Mouse (Mus musculus): ENCODE results near the gene Bdp1.

The Bdp1 gene

DNA sequence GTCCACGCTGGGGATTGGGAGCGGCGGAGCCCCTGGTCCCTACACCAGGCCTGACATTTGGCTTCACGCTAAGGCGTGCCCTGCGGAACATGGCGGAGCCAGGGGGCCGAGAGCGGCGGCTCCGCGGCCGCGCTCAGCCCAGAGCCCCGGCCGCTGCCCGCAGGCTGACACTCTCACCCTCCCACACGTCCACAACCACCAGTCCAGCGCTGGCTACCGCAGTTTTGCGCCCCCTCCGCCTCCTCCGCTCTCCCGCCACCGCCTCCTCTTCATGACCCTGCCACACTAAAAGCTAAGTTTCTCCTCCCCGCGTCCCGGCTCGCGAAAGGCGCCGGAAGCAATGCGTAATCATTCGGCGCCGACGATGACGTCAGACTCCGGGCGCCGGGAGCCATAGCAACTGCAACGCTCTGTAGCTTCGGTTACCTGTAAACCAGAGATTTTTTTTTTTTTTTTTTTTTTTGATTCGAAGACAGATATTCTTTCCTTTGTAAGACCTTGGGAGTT, at the start of gene Bdp1:
Gene Bdp1 (minus strand): TSS at position 323 of the 507 bp plus-strand sequence.
- peak; percentile 94 for DNase-seq (ENCODE audit: low read depth, low spot score)
- Histone ChIP-seq H3K27me3 (ENCODE audit: control insufficient read depth, insufficient read depth, low read length, poor library complexity, severe bottlenecking) (no peaks in the 10 kb centered on the region), H3K36me3 (ENCODE audit: control insufficient read depth, insufficient read depth, low read length, poor library complexity, severe bottlenecking) (no peaks in the 10 kb centered on the region)

DNA sequence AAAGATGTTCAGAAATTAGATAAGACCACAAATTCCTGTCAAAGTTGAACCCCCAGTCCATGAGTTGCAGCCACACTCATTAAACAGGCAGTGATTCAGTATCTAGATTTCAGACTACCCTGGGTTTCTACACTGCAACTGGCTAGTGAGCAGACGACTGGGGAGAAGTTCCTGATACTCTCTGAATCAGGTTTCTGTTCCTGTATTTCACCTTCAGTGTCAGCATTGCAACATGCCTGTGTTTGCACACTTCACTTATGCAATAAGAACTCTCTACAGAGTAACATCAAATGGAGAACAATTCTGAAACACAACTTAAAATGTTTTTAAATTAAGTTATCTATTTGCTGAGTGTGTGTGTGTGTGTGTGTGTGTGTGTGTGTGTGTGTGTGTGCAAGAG, 48.8 kb upstream of the Bdp1 start:
- Histone ChIP-seq H3K36me3 (ENCODE audit: control insufficient read depth, insufficient read depth, low read length, poor library complexity, severe bottlenecking) (no peaks in the 10 kb centered on the region), H3K27me3 (ENCODE audit: control insufficient read depth, insufficient read depth, low read length, poor library complexity, severe bottlenecking) (no peaks in the 10 kb centered on the region)
- DNase-seq (ENCODE audit: low read depth, low spot score), result peak; percentile 36

DNA sequence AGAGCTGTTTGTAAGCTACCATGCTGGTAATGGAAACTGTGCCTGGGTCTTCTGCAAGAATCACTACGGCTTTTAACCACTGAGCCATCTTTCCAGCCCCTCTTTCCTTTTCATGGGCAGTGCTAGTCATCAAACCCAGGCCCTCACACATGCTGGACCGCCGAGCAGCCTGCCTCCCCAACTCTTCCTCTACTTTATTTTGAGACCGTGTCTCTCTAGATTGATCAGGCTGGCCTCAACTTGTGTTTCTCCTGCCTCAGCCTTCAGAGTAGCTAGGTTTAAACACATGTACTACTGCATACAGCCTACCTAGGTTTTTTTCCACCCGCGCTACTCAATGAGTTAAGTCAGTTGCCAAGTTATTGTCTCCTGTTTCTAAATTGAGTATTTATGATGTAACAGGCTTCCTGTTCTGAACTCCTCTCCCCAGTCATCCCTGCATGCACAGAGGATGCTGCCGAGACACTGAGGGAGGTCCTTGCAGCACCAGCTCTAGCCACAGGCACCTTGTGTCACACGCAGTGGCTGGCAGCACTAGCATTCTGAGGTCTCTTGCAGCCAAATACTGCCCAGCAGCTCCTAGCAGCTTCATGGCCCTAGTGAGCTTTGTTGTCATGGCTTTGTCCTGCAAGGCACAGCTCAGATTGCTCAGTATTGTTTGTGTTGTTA, 37.9 kb upstream of the Bdp1 start:
- Histone ChIP-seq H3K27me3 (ENCODE audit: control insufficient read depth, insufficient read depth, low read length, poor library complexity, severe bottlenecking) (no peaks in the 10 kb centered on the region), H3K36me3 (ENCODE audit: control insufficient read depth, insufficient read depth, low read length, poor library complexity, severe bottlenecking) (peaks cover 12% of the 10 kb centered on the region)
- no peak for DNase-seq (ENCODE audit: low read depth, low spot score)

DNA sequence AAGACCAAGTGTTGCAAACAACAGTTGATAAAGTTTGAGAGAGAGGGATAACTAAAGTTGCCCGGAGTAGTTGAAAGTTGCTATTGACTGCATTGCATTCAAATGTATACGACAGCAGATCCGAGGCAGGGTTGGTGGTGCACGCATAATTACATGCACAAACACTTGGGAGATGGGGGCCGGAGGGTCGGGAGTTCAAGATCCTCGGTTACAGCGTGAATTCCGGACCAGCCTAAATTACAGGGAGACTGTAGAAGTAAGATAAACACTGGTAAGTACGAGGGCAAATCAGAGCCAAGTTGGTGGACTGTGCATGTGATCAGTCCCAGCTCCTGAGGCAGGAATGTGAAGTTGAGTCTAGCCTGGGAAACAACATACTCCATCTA, 21.4 kb upstream of the Bdp1 start:
- no peak for DNase-seq (ENCODE audit: low read depth, low spot score)
- peaks cover 10% of the 10 kb centered on the region; the same call in 1 of the 2 replicates for H3K36me3 ChIP-seq (ENCODE audit: control insufficient read depth, insufficient read depth, low read length, poor library complexity, severe bottlenecking)

DNA sequence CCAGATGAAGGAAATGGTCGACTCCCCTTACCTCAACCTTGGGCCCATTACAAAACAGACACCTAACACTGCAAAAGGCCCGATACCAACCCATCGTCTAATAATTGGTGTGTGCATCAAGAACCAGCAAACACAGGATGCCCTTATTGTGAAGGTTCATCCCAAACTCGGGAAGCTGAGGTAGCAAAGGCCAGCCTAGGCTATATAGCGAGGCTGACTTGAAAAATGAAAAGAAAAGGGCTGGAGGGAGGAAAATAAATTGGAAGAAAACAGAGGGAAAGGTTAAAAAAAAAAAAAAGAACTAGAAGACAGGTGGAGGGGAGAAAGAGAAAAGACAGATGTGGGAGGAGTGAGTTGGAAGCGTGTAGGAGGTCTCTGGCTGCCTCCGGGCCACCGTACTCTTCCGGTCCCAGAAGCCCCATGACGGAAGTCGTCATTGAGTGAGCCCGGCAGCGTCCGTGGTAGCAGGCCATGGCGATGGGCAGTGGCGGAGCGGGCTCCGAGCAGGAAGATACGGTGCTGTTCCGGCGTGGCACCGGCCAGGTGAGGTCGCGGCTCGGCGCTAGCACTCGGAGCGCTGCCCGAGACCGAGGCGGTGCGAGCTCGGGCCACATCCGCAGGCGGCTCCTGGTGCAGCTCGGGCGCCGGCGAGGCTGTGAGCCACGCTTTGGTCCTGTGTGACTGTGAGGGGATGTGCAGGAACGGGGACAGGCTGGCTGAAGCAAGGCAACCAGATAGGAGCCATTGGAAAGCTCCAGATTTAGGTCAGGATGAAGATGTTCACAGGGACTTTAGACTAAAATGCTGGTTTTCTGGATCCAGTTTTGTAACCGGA, 20.8 kb upstream of the Bdp1 start, which contains the start of gene Smn1:
Gene Smn1 (plus strand): TSS at position 430 of the 835 bp plus-strand sequence.
- H3K36me3 ChIP-seq (ENCODE audit: control insufficient read depth, insufficient read depth, low read length, poor library complexity, severe bottlenecking), result peaks cover 10% of the 10 kb centered on the region; the same call in 1 of the 2 replicates
- no peaks in the 10 kb centered on the region for H3K27me3 ChIP-seq (ENCODE audit: control insufficient read depth, insufficient read depth, low read length, poor library complexity, severe bottlenecking)
- DNase-seq (ENCODE audit: low read depth, low spot score), result peak; percentile 93

More for the DNA sequence above, 21.4 kb upstream of the Bdp1 start:
- no peaks in the 10 kb centered on the region for H3K27me3 ChIP-seq (ENCODE audit: control insufficient read depth, insufficient read depth, low read length, poor library complexity, severe bottlenecking)

- no peak for DNase-seq (ENCODE audit: low read depth, low spot score)
- Histone ChIP-seq H3K36me3 (ENCODE audit: control insufficient read depth, insufficient read depth, low read length, poor library complexity, severe bottlenecking) (peaks cover 8% of the 10 kb centered on the region; the same call in 1 of the 2 replicates), H3K27me3 (ENCODE audit: control insufficient read depth, insufficient read depth, low read length, poor library complexity, severe bottlenecking) (no peaks in the 10 kb centered on the region)
Observed at GRCm38 (mm10) chr13:100123970-100124369, 20.1 kb upstream of the Bdp1 start.

GRCm38 (mm10) chr13:100112218-100112972, 8.5 kb upstream of the Bdp1 start:
- peak; percentile 27 for DNase-seq (ENCODE audit: low read depth, low spot score)
- Histone ChIP-seq H3K27me3 (ENCODE audit: control insufficient read depth, insufficient read depth, low read length, poor library complexity, severe bottlenecking) (no peaks in the 10 kb centered on the region), H3K36me3 (ENCODE audit: control insufficient read depth, insufficient read depth, low read length, poor library complexity, severe bottlenecking) (no peaks in the 10 kb centered on the region)

- DNase-seq (ENCODE audit: low read depth, low spot score), result peak; percentile 80
- no peaks in the 10 kb centered on the region for H3K36me3 ChIP-seq (ENCODE audit: control insufficient read depth, insufficient read depth, low read length, poor library complexity, severe bottlenecking)
- no peaks in the 10 kb centered on the region for H3K27me3 ChIP-seq (ENCODE audit: control insufficient read depth, insufficient read depth, low read length, poor library complexity, severe bottlenecking)
Observed at GRCm38 (mm10) chr13:100107652-100108472, 4.0 kb upstream of the Bdp1 start, which contains the start of gene Serf1. Gene Serf1, plus strand, starts transcription at chr13:100108012.

GRCm38 (mm10) chr13:100103052-100103658, 715 bp downstream of the Bdp1 start:
- no peak for DNase-seq (ENCODE audit: low read depth, low spot score)
- H3K36me3 ChIP-seq (ENCODE audit: control insufficient read depth, insufficient read depth, low read length, poor library complexity, severe bottlenecking), result no peaks in the 10 kb centered on the region

GRCm38 (mm10) chr13:100098808-100099207, 5.1 kb downstream of the Bdp1 start:
- Histone ChIP-seq H3K36me3 (ENCODE audit: control insufficient read depth, insufficient read depth, low read length, poor library complexity, severe bottlenecking) (peaks cover 13% of the 10 kb centered on the region; the same call in 1 of the 2 replicates), H3K27me3 (ENCODE audit: control insufficient read depth, insufficient read depth, low read length, poor library complexity, severe bottlenecking) (no peaks in the 10 kb centered on the region)
- peak; percentile 36 for DNase-seq (ENCODE audit: low read depth, low spot score)

More at GRCm38 (mm10) chr13:100103052-100103658, 715 bp downstream of the Bdp1 start:
- H3K27me3 ChIP-seq (ENCODE audit: control insufficient read depth, insufficient read depth, low read length, poor library complexity, severe bottlenecking), result no peaks in the 10 kb centered on the region

DNA sequence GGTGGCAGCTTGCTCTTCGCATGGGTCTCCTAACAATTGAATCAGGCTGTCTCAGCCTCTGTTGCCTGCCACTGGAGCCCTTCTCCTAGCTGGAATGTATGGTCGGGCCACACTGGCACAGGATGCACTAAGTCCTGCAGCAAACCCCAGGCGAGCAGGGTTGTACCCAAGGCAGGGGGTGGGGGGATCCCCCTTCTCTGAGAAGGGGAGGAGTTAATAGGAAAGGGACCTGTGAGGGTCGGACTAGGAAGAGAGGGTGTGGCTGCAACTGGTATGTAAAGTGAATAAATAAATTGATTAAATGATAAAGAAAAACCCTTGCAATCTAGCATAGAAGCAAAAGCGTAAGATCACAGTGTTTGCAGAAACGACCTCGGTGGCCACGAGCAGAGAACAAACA, 32.4 kb downstream of the Bdp1 start:
- Histone ChIP-seq H3K27me3 (ENCODE audit: control insufficient read depth, insufficient read depth, low read length, poor library complexity, severe bottlenecking) (no peaks in the 10 kb centered on the region), H3K36me3 (ENCODE audit: control insufficient read depth, insufficient read depth, low read length, poor library complexity, severe bottlenecking) (peaks cover 10% of the 10 kb centered on the region)
- no peak for DNase-seq (ENCODE audit: low read depth, low spot score)

DNA sequence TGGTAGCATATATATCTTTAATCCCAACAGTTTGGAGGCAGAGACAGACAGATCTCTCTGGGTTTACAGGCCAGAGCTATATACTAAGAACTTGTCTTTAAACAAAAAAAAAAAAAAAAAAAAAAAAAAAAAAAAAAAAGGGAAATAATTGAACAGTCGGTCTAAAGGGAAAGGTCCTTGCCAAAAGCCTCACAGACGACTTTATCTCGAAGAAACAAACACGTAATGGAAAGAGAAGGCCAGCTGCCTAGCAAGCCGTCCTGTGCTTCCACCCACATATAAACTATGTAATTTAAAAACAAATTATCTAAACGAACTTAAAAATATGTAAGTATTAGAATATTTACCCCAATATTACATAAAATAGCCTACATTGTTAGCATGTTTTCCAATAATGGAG, 36.0 kb downstream of the Bdp1 start:
- H3K36me3 ChIP-seq (ENCODE audit: control insufficient read depth, insufficient read depth, low read length, poor library complexity, severe bottlenecking), result peaks cover 12% of the 10 kb centered on the region
- DNase-seq (ENCODE audit: low read depth, low spot score), result no peak
- H3K27me3 ChIP-seq (ENCODE audit: control insufficient read depth, insufficient read depth, low read length, poor library complexity, severe bottlenecking), result no peaks in the 10 kb centered on the region

- Histone ChIP-seq H3K36me3 (ENCODE audit: control insufficient read depth, insufficient read depth, low read length, poor library complexity, severe bottlenecking) (peaks cover 13% of the 10 kb centered on the region; the same call in 1 of the 2 replicates), H3K27me3 (ENCODE audit: control insufficient read depth, insufficient read depth, low read length, poor library complexity, severe bottlenecking) (no peaks in the 10 kb centered on the region)
- no peak for DNase-seq (ENCODE audit: low read depth, low spot score)
Observed at GRCm38 (mm10) chr13:100063936-100064335, 39.9 kb downstream of the Bdp1 start.
